Mouse (Mus musculus): ENCODE measurements around the gene Mxd1. TPM values are rescaled to one million over a fixed set of nuclear protein-coding genes. Genes with fewer than 3 reads are reported as not detected.

Mxd1 gene
- polyA plus RNA-seq, 1 experiment from 2014 or later, result 11.9 TPM

DNA sequence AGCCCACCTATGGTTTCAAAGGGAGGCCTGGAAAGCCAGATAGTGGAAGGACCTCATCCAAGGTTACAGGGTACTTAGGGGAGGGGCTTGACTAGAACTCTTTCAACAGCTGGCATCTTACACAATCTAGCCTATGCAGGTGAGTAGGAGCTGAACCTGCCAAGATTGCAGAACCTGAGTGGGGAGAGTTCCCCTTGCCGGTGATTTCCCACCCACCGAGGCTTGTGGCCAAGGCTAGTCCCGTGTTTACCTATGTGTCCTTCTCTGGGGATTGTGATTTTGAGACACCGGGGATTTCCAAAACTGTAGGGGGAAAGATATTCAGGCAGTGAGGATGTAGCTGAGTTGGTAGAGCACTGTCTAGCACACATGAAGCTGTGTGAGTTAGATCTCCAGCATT is 53.7 kb downstream of the Mxd1 start:
- Histone ChIP-seq H3K4me3 (ENCODE audit: low read length) (no peak overlapping the region), H3K36me3 (ENCODE audit: insufficient read depth, low read length) (no peaks in the 10 kb centered on the region), H3K27me3 (ENCODE audit: insufficient read depth, low read length) (no peaks in the 10 kb centered on the region), H3K9me3 (ENCODE audit: low read length) (no peaks in the 10 kb centered on the region), H3K4me2 (replicated peaks; ENCODE audit: low read depth, low read length) (no peak overlapping the region), H3K9ac (replicated peaks; ENCODE audit: low read length) (no peak overlapping the region), H3K4me1 (ENCODE audit: insufficient read depth, low read length) (no peaks in the 10 kb centered on the region), H3K27ac (ENCODE audit: low read length) (no peak overlapping the region)
- no peak for ATAC-seq (ENCODE audit: low FRiP score, low TSS enrichment)
- WGBS, result 93% methylated on average over 4 of the region's 4 CpGs

GRCm38 (mm10) chr6:86610714-86611113 is 58.2 kb downstream of the Mxd1 start:
- no peak overlapping the region for H3K9ac ChIP-seq (replicated peaks; ENCODE audit: low read length)

DNA sequence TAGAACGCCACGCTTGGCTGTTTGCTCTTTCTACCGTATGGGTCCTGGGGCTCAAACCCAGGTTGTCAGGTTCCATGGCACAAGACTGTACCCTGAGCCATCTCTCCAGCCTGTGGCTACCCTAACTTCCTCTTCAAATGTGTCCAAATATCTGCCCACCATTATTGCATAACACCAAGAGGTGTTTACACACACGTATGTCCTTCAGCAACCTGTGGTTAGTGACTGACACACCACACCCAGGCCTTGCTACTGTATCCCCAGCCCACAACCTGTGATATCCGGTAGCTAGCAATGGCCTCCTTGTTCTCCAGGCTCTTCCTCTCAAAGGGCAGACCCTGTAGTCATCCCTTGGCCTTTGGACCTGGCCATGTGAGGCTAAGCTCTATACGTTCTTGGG is 59.7 kb downstream of the Mxd1 start:
- H3K9ac ChIP-seq (replicated peaks; ENCODE audit: low read length), result no peak overlapping the region
- no peak overlapping the region for H3K27ac ChIP-seq (ENCODE audit: low read length)
- H3K36me3 ChIP-seq (ENCODE audit: insufficient read depth, low read length), result no peaks in the 10 kb centered on the region
- no peak overlapping the region for H3K4me2 ChIP-seq (replicated peaks; ENCODE audit: low read depth, low read length)
- H3K4me1 ChIP-seq (ENCODE audit: insufficient read depth, low read length), result peaks cover 6% of the 10 kb centered on the region; the same call in 1 of the 2 replicates
- ATAC-seq (ENCODE audit: low FRiP score, low TSS enrichment), result no peak
- H3K4me3 ChIP-seq (ENCODE audit: low read length), result no peak overlapping the region
- H3K27me3 ChIP-seq (ENCODE audit: insufficient read depth, low read length), result no peaks in the 10 kb centered on the region
- 90% methylated on average over 6 of the region's 6 CpGs for WGBS
- H3K9me3 ChIP-seq (ENCODE audit: low read length), result no peaks in the 10 kb centered on the region

More at GRCm38 (mm10) chr6:86610714-86611113, 58.2 kb downstream of the Mxd1 start:
- no peaks in the 10 kb centered on the region for H3K27me3 ChIP-seq (ENCODE audit: insufficient read depth, low read length)
- peaks cover under 1% of the 10 kb centered on the region; the same call in 1 of the 2 replicates for H3K4me1 ChIP-seq (ENCODE audit: insufficient read depth, low read length)
- no peak overlapping the region for H3K4me2 ChIP-seq (replicated peaks; ENCODE audit: low read depth, low read length)
- H3K27ac ChIP-seq (ENCODE audit: low read length), result no peak overlapping the region
- no peaks in the 10 kb centered on the region for H3K36me3 ChIP-seq (ENCODE audit: insufficient read depth, low read length)
- no peaks in the 10 kb centered on the region for H3K9me3 ChIP-seq (ENCODE audit: low read length)
- no peak overlapping the region for H3K4me3 ChIP-seq (ENCODE audit: low read length)
- 0 out of 2 replicates have a peak, but pooled peaks have one; percentile 23 for ATAC-seq (ENCODE audit: low FRiP score, low TSS enrichment)
- 39% methylated on average over 5 of the region's 5 CpGs for WGBS

GRCm38 (mm10) chr6:86607471-86607870 is 61.5 kb downstream of the Mxd1 start:
- Histone ChIP-seq H3K27ac (ENCODE audit: low read length) (no peak overlapping the region), H3K4me3 (ENCODE audit: low read length) (no peak overlapping the region), H3K4me1 (ENCODE audit: insufficient read depth, low read length) (peaks cover 6% of the 10 kb centered on the region; the same call in 1 of the 2 replicates), H3K9ac (replicated peaks; ENCODE audit: low read length) (no peak overlapping the region), H3K27me3 (ENCODE audit: insufficient read depth, low read length) (no peaks in the 10 kb centered on the region), H3K9me3 (ENCODE audit: low read length) (no peaks in the 10 kb centered on the region), H3K4me2 (replicated peaks; ENCODE audit: low read depth, low read length) (no peak overlapping the region), H3K36me3 (ENCODE audit: insufficient read depth, low read length) (no peaks in the 10 kb centered on the region)
- ATAC-seq (ENCODE audit: low FRiP score, low TSS enrichment), result no peak
- 78% methylated on average over 6 of the region's 6 CpGs for WGBS

DNA sequence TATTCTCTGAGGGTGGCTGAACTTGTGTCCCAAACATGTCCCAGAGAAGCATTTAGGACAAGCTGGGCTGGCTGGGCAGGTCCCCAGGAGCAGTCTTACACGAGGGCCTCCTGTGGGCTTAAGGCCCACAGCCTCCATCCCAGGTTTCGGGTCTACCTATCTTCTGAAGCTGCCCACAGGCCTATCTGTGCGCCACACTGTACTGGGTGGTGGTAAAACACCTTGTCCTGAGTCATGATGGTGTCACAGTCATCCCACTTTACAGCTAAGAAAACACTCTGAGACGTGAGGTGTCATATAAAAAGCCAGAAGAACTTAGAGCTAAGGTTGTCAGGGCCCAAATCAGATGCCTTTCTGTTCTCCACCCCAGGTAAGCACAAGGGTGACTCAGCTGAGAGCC is 62.7 kb downstream of the Mxd1 start:
- no peaks in the 10 kb centered on the region for H3K36me3 ChIP-seq (ENCODE audit: insufficient read depth, low read length)
- H3K27me3 ChIP-seq (ENCODE audit: insufficient read depth, low read length), result no peaks in the 10 kb centered on the region
- 80% methylated on average over 4 of the region's 4 CpGs for WGBS
- H3K9ac ChIP-seq (replicated peaks; ENCODE audit: low read length), result no peak overlapping the region
- no peak overlapping the region for H3K27ac ChIP-seq (ENCODE audit: low read length)
- peaks cover 6% of the 10 kb centered on the region; the same call in 1 of the 2 replicates for H3K4me1 ChIP-seq (ENCODE audit: insufficient read depth, low read length)
- H3K9me3 ChIP-seq (ENCODE audit: low read length), result no peaks in the 10 kb centered on the region
- H3K4me2 ChIP-seq (replicated peaks; ENCODE audit: low read depth, low read length), result no peak overlapping the region
- no peak overlapping the region for H3K4me3 ChIP-seq (ENCODE audit: low read length)
- ATAC-seq (ENCODE audit: low FRiP score, low TSS enrichment), result no peak

DNA sequence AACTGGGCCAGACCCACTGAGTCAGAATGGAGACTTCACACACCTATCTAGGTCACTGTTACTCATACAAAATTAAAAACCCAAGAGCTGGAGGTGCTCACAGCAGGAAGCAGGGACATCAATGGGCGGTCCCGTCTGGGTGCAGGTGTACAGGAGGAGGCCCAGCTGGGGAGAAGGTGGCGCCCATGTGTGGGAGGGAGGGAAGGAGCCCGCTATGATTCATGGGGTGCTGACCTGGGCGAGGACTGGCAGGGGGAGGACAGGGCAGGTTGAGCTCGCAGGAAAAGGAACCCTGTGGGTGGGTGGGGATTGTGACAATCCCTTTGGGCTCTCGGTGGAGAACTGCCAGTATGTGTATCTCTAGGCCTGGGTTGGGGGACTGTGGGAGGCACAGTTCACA is 63.7 kb downstream of the Mxd1 start:
- 37% methylated on average over 7 of the region's 7 CpGs for WGBS
- 0 out of 2 replicates have a peak, but pooled peaks have one; percentile 60 for ATAC-seq (ENCODE audit: low FRiP score, low TSS enrichment)

DNA sequence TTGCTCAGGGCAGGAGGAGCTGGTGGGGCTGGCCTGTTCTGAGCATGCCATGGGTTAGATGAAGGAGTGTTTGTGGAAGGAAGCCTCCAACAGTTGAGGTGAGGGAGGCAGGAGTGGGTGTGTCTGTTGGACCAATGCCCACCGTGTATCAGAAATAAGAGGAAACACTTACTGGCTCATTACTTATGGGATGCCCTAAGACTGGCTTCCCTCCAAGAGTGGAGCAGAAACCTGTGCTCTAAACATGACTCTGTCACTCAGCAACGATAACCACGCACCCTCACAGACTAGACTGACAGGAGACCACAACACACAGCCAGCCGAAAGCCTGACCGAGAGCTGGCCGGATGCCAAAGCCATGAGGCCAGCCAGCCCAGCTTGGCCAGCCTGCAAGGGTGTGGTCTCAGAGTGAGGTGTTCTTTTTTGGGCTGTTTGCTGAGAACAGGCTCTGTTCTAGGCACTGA is 69.0 kb downstream of the Mxd1 start:
- ATAC-seq (ENCODE audit: low FRiP score, low TSS enrichment), result peak; percentile 67; the same call in 1 of the 2 replicates
- no peak overlapping the region for H3K4me3 ChIP-seq (ENCODE audit: low read length)
- 0 out of 2 replicates have a peak, but pooled peaks cover 3% of the 10 kb centered on the region for H3K27me3 ChIP-seq (ENCODE audit: insufficient read depth, low read length)
- H3K9me3 ChIP-seq (ENCODE audit: low read length), result no peaks in the 10 kb centered on the region
- no peaks in the 10 kb centered on the region for H3K36me3 ChIP-seq (ENCODE audit: insufficient read depth, low read length)
- no peak overlapping the region for H3K27ac ChIP-seq (ENCODE audit: low read length)
- H3K4me1 ChIP-seq (ENCODE audit: insufficient read depth, low read length), result peaks cover 11% of the 10 kb centered on the region; the same call in 1 of the 2 replicates
- WGBS, result 36% methylated on average over 6 of the region's 6 CpGs
- H3K9ac ChIP-seq (replicated peaks; ENCODE audit: low read length), result no peak overlapping the region
- no peak overlapping the region; the same call in 1 of the 2 replicates for H3K4me2 ChIP-seq (replicated peaks; ENCODE audit: low read depth, low read length)

More for the DNA sequence above, 63.7 kb downstream of the Mxd1 start:
- Histone ChIP-seq H3K27ac (ENCODE audit: low read length) (no peak overlapping the region), H3K36me3 (ENCODE audit: insufficient read depth, low read length) (no peaks in the 10 kb centered on the region), H3K4me3 (ENCODE audit: low read length) (no peak overlapping the region), H3K4me2 (replicated peaks; ENCODE audit: low read depth, low read length) (no peak overlapping the region), H3K4me1 (ENCODE audit: insufficient read depth, low read length) (peaks cover 9% of the 10 kb centered on the region), H3K9me3 (ENCODE audit: low read length) (no peaks in the 10 kb centered on the region), H3K27me3 (ENCODE audit: insufficient read depth, low read length) (no peaks in the 10 kb centered on the region), H3K9ac (replicated peaks; ENCODE audit: low read length) (no peak overlapping the region)

DNA sequence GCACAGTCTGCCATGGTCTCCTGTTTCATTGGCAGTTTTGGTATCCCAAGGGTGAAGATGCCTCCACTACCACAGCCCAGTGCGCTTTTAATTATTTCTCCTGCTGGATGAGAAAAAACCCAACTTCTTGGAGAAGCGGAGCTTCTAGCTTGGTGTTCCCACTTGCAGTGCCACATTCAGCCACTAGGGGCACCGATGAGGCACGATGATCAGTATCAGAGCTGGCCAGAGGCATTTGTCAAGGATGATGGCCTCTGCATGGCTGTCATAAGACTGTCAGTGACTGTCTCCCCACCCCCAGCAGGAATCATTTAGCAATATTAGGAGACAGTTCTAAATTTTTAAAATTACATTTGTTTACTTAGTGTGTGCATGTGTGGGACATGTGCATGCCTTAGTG is 69.8 kb downstream of the Mxd1 start:
- H3K4me1 ChIP-seq (ENCODE audit: insufficient read depth, low read length), result peaks cover 11% of the 10 kb centered on the region; the same call in 1 of the 2 replicates
- no peak for ATAC-seq (ENCODE audit: low FRiP score, low TSS enrichment)
- H3K9me3 ChIP-seq (ENCODE audit: low read length), result no peaks in the 10 kb centered on the region
- 16% methylated on average over 4 of the region's 4 CpGs for WGBS
- no peak overlapping the region for H3K27ac ChIP-seq (ENCODE audit: low read length)
- no peak overlapping the region for H3K4me2 ChIP-seq (replicated peaks; ENCODE audit: low read depth, low read length)
- 0 out of 2 replicates have a peak, but pooled peaks cover 3% of the 10 kb centered on the region for H3K27me3 ChIP-seq (ENCODE audit: insufficient read depth, low read length)
- H3K4me3 ChIP-seq (ENCODE audit: low read length), result no peak overlapping the region
- no peaks in the 10 kb centered on the region for H3K36me3 ChIP-seq (ENCODE audit: insufficient read depth, low read length)
- no peak overlapping the region for H3K9ac ChIP-seq (replicated peaks; ENCODE audit: low read length)

DNA sequence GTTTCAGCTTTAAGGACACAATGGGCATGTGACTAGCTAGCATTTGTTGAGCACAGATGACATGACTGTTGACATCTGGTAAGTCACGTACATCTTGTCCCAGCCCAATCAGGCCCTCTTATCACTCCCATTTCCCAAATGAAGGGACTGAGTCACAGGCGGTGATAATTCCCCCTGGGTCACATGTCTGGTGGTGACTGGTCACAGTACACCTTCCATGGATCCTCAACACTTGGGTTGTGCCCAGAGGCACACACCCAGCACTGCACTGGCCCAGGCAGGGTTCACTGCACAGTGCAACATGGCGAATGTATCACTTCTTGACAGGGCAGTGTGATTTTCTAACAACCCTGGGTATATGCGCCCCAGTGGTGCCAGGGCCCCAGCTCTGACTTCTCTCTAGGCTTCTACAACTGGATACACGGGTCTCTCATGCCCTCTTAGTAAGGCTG is 70.2 kb downstream of the Mxd1 start:
- Histone ChIP-seq H3K36me3 (ENCODE audit: insufficient read depth, low read length) (no peaks in the 10 kb centered on the region), H3K9me3 (ENCODE audit: low read length) (no peaks in the 10 kb centered on the region), H3K4me3 (ENCODE audit: low read length) (no peak overlapping the region), H3K4me1 (ENCODE audit: insufficient read depth, low read length) (peaks cover 11% of the 10 kb centered on the region; the same call in 1 of the 2 replicates), H3K27ac (ENCODE audit: low read length) (no peak overlapping the region), H3K9ac (replicated peaks; ENCODE audit: low read length) (no peak overlapping the region), H3K4me2 (replicated peaks; ENCODE audit: low read depth, low read length) (no peak overlapping the region), H3K27me3 (ENCODE audit: insufficient read depth, low read length) (0 out of 2 replicates have a peak, but pooled peaks cover 3% of the 10 kb centered on the region)
- ATAC-seq (ENCODE audit: low FRiP score, low TSS enrichment), result no peak
- WGBS, result 75% methylated on average over 5 of the region's 5 CpGs
